Mouse (Mus musculus) forebrain, postnatal 0 days (tissue): Measurements from ENCODE around the gene Hal. TPM values are rescaled to one million over a fixed set of nuclear protein-coding genes. Genes with fewer than 3 reads are reported as not detected.

ENCODE experiments used
- ATAC-seq: fragments of 200-750 bp; cut with Nextera tagmentation; 2 replicates; pipeline ENCODE4 v1.8.0; 2017; ENCODE audit warnings: mild to moderate bottlenecking, moderate library complexity
- DNase-seq: peaks from one replicate; pipeline ENCODE4 v3.0.0-alpha.2; 2015
- H3K27ac ChIP-seq: fragments of 300-500 bp; sonication (generic); 2 replicates; pipeline ENCODE4 v1.5.1; 2014; ENCODE audit warnings: low read depth, mild to moderate bottlenecking, antibody characterized with exemption, low read length, moderate library complexity, mixed read lengths
- H3K27me3 ChIP-seq: fragments of 300-500 bp; sonication (generic); 2 replicates; pipeline ENCODE4 v1.6.1; 2014; ENCODE audit warnings: mild to moderate bottlenecking, low read length, mixed read lengths; ENCODE audit not compliant: insufficient read depth
- H3K36me3 ChIP-seq: fragments of 300-500 bp; sonication (generic); 2 replicates; pipeline ENCODE4 v1.6.1; 2014; ENCODE audit warnings: mild to moderate bottlenecking, moderate library complexity; ENCODE audit not compliant: insufficient read depth
- H3K4me1 ChIP-seq: fragments of 300-500 bp; sonication (generic); 2 replicates; pipeline ENCODE4 v1.6.1; 2014; ENCODE audit warnings: antibody characterized with exemption; ENCODE audit not compliant: insufficient read depth
- H3K4me2 ChIP-seq: fragments of 300-500 bp; sonication (generic); 2 replicates; pipeline ENCODE4 v1.6.1; 2014; ENCODE audit warnings: low read depth, mild to moderate bottlenecking, moderate library complexity
- H3K4me3 ChIP-seq: fragments of 300-500 bp; sonication (generic); 2 replicates; pipeline ENCODE4 v1.5.1; 2014; ENCODE audit warnings: low read depth, low read length, mixed read lengths
- H3K9ac ChIP-seq: fragments of 300-500 bp; sonication (generic); 2 replicates; pipeline ENCODE4 v1.6.1; 2014; ENCODE audit warnings: mild to moderate bottlenecking
- H3K9me3 ChIP-seq: fragments of 300-500 bp; sonication (generic); 2 replicates; pipeline ENCODE4 v1.6.1; 2016; ENCODE audit warnings: low read length
- CTCF ChIP-seq: sonication (generic); IDR thresholded peaks from 2 replicates; pipeline ENCODE4 v1.5.1; 2016; ENCODE audit warnings: antibody characterized with exemption, control low read depth, low read depth
- WGBS: fragments of 180-500 bp; shearing (Covaris S2); extraction: QIAGEN DNeasy Blood & Tissue Kit; methylation state at CpG from one replicate; pipeline ENCODE4 v1.1.7; 2014; 5-methylcytosine and 5-hydroxymethylcytosine counted together
- polyA plus RNA-seq: library from polyadenylated mRNA; unstranded; fragments of >200 nt; fragmentation: Nextera tagmentation; extraction: Ambion mirVana; gene quantifications from 2 replicates; pipeline ENCODE4 v1.2.1, GENCODE M21; 2015
- total RNA-seq: library from RNA; depleted of rRNA; stranded (reverse); fragments of >200 nt; gene quantifications from 2 replicates; pipeline ENCODE4 v1.2.3, GENCODE M21; 2014

Gene Hal
- total and polyA plus RNA-seq, 2 experiments from 2014 or later = 0.05 to 0.15 TPM

GRCm38 (mm10) chr10:93525329-93525728 lies 36.8 kb downstream of the Hal start:
- no peaks in the 10 kb centered on the region for H3K4me1 ChIP-seq
- no peaks in the 10 kb centered on the region for H3K27me3 ChIP-seq
- TF ChIP-seq CTCF = no peak
- ATAC-seq (no peak), DNase-seq (no peak)
- H3K9ac ChIP-seq = no peak overlapping the region
- H3K36me3 ChIP-seq = no peaks in the 10 kb centered on the region
- no peak overlapping the region for H3K27ac ChIP-seq
- H3K9me3 ChIP-seq = no peaks in the 10 kb centered on the region
- 83% methylated on average over 1 of the region's 1 CpGs for WGBS
- H3K4me2 ChIP-seq = no peak overlapping the region
- H3K4me3 ChIP-seq = no peak overlapping the region

- no peak for ATAC-seq
- H3K36me3 ChIP-seq = no peaks in the 10 kb centered on the region
- H3K27me3 ChIP-seq = peaks cover 5% of the 10 kb centered on the region
- H3K9me3 ChIP-seq = no peaks in the 10 kb centered on the region
- no peak overlapping the region for H3K9ac ChIP-seq
- no peak overlapping the region for H3K4me2 ChIP-seq
- TF ChIP-seq CTCF = no peak
- H3K4me1 ChIP-seq = 0 out of 2 replicates have a peak, but pooled peaks cover 9% of the 10 kb centered on the region
- WGBS = 91% methylated on average over 2 of the region's 2 CpGs
- H3K27ac ChIP-seq = no peak overlapping the region
- H3K4me3 ChIP-seq = no peak overlapping the region
- no peak for DNase-seq
These were observed 49.7 kb downstream of the Hal start for GRCm38 (mm10) chr10:93538287-93538686.

- Histone ChIP-seq H3K36me3 (no peaks in the 10 kb centered on the region), H3K27me3 (peaks cover 5% of the 10 kb centered on the region), H3K9ac (no peak overlapping the region), H3K4me1 (0 out of 2 replicates have a peak, but pooled peaks cover 9% of the 10 kb centered on the region), H3K4me2 (no peak overlapping the region), H3K27ac (no peak overlapping the region), H3K9me3 (no peaks in the 10 kb centered on the region), H3K4me3 (no peak overlapping the region)
- no peak for TF ChIP-seq CTCF
- 80% methylated on average over 6 of the region's 6 CpGs for WGBS
- ATAC-seq = no peak
- no peak for DNase-seq
These were observed 50.2 kb downstream of the Hal start for GRCm38 (mm10) chr10:93538818-93539217.

- Histone ChIP-seq H3K4me3 (peak within 1 kb of the TSS; percentile 31), H3K27me3 (no peaks in the 10 kb centered on the region), H3K9ac (0 out of 2 replicates have a peak within 1 kb of the TSS, but pooled peaks have one; percentile 33), H3K9me3 (no peaks in the 10 kb centered on the region), H3K4me2 (peak within 1 kb of the TSS; percentile 69), H3K4me1 (0 out of 2 replicates have a peak, but pooled peaks cover 9% of the 10 kb centered on the region), H3K36me3 (no peaks in the 10 kb centered on the region), H3K27ac (no peak within 1 kb of the TSS)
- ATAC-seq (peak; percentile 93), DNase-seq (peak; percentile 71)
- WGBS = 4% methylated on average over 35 of the region's 35 CpGs
- TF ChIP-seq CTCF = peak; percentile 80
These were observed 51.3 kb downstream of the Hal start, which contains the start of gene Amdhd1 for GRCm38 (mm10) chr10:93539775-93540430. Gene Amdhd1 (minus strand): TSS chr10:93540033.

- Histone ChIP-seq H3K9me3 (no peaks in the 10 kb centered on the region), H3K4me1 (0 out of 2 replicates have a peak, but pooled peaks cover 9% of the 10 kb centered on the region), H3K27me3 (no peaks in the 10 kb centered on the region), H3K4me3 (peak within 1 kb of the TSS; percentile 31), H3K27ac (no peak within 1 kb of the TSS), H3K9ac (0 out of 2 replicates have a peak within 1 kb of the TSS, but pooled peaks have one; percentile 33), H3K36me3 (no peaks in the 10 kb centered on the region), H3K4me2 (peak within 1 kb of the TSS; percentile 69)
- no peak for DNase-seq
- TF ChIP-seq CTCF = no peak
- ATAC-seq = no peak
- 68% methylated on average over 17 of the region's 17 CpGs for WGBS
These were observed 52.1 kb downstream of the Hal start, which contains the start of gene Ccdc38 for GRCm38 (mm10) chr10:93540431-93541210. Gene Ccdc38 (plus strand): TSS chr10:93540632.

GRCm38 (mm10) chr10:93541585-93541984 lies 53.0 kb downstream of the Hal start:
- 93% methylated on average over 1 of the region's 1 CpGs for WGBS
- Histone ChIP-seq H3K27ac (no peak overlapping the region), H3K4me1 (0 out of 2 replicates have a peak, but pooled peaks cover 9% of the 10 kb centered on the region), H3K4me2 (no peak overlapping the region), H3K9ac (no peak overlapping the region), H3K4me3 (no peak overlapping the region), H3K36me3 (no peaks in the 10 kb centered on the region), H3K27me3 (no peaks in the 10 kb centered on the region), H3K9me3 (no peaks in the 10 kb centered on the region)
- no peak for ATAC-seq
- no peak for DNase-seq
- no peak for TF ChIP-seq CTCF

GRCm38 (mm10) chr10:93542356-93542755 lies 53.8 kb downstream of the Hal start:
- no peak for DNase-seq
- 41% methylated on average over 4 of the region's 4 CpGs for WGBS
- no peak for TF ChIP-seq CTCF
- Histone ChIP-seq H3K27ac (no peak overlapping the region), H3K27me3 (no peaks in the 10 kb centered on the region), H3K9ac (no peak overlapping the region), H3K9me3 (no peaks in the 10 kb centered on the region), H3K4me2 (no peak overlapping the region), H3K36me3 (no peaks in the 10 kb centered on the region), H3K4me3 (no peak overlapping the region), H3K4me1 (0 out of 2 replicates have a peak, but pooled peaks cover 9% of the 10 kb centered on the region)
- no peak for ATAC-seq
